Mouse (Mus musculus) G1E (cell line): ENCODE measurements around the gene Itpr3. TPM values are rescaled to one million over a fixed set of nuclear protein-coding genes. Genes with fewer than 3 reads are reported as not detected.

Source experiments
- ATAC-seq: 2 replicates; pipeline ENCODE4 v1.8.0; 2016; ENCODE audit warnings: mild to moderate bottlenecking; ENCODE audit not compliant: insufficient number of reproducible peaks, poor library complexity, low FRiP score, severe bottlenecking; ENCODE audit errors: extremely low read depth
- DNase-seq: peaks from one replicate; pipeline ENCODE4 v3.0.0; 2012; ENCODE audit warnings: low spot score
- H3K27me3 ChIP-seq: 2 replicates; pipeline ENCODE4 v1.6.1; 2012; ENCODE audit warnings: mild to moderate bottlenecking, low read length, inconsistent platforms; ENCODE audit not compliant: insufficient read depth
- H3K36me3 ChIP-seq: replicated peaks from 2 replicates; pipeline ENCODE3; 2012; ENCODE audit warnings: mild to moderate bottlenecking, inconsistent platforms
- H3K4me1 ChIP-seq: 2 replicates; pipeline ENCODE4 v1.6.1; 2012; ENCODE audit warnings: low read depth, low read length, inconsistent platforms, mixed read lengths; ENCODE audit not compliant: insufficient read depth
- H3K4me3 ChIP-seq: 2 replicates; pipeline ENCODE4 v1.5.1; 2012; ENCODE audit warnings: low read depth, mild to moderate bottlenecking, inconsistent platforms, low read length, moderate library complexity, mixed read lengths
- H3K9me3 ChIP-seq: replicated peaks from 2 replicates; pipeline ENCODE4 v1.6.1; 2012; ENCODE audit warnings: inconsistent platforms
- CTCF ChIP-seq: IDR thresholded peaks from 2 replicates; pipeline ENCODE4 v1.5.1; 2012; ENCODE audit warnings: low read depth, low read length, inconsistent platforms, mixed read lengths
- GATA1 ChIP-seq: IDR thresholded peaks from 2 replicates; pipeline ENCODE4 v1.6.1; 2012; ENCODE audit warnings: borderline replicate concordance, low read length, inconsistent platforms, mixed read lengths
- GATA2 ChIP-seq: IDR thresholded peaks from 2 replicates; pipeline ENCODE4 v1.6.1; 2012; ENCODE audit warnings: low read depth, low read length, inconsistent platforms, borderline replicate concordance
- POLR2AphosphoS5 ChIP-seq: IDR thresholded peaks from 2 replicates; pipeline ENCODE4 v1.6.1; 2012; ENCODE audit warnings: low read depth, low read length, inconsistent platforms; ENCODE audit not compliant: insufficient replicate concordance
- TAL1 ChIP-seq: conservative IDR thresholded peaks from 2 replicates; pipeline ENCODE4 v1.6.1; 2012; ENCODE audit warnings: low read depth, low read length, inconsistent platforms, mixed read lengths
- polyA plus RNA-seq: library from polyadenylated mRNA; stranded (reverse); fragments of >175 nt; gene quantifications from 2 replicates; pipeline ENCODE4 v1.2.3, GENCODE M21; 2012
- total RNA-seq, 2 experiments: library from RNA; stranded (forward) in 1 of 2; stranded (reverse) in 1 of 2; fragments of 200-1000 nt in 1 of 2; fragments of >200 nt in 1 of 2; fragmentation: Nextera tagmentation in 1 of 2; gene quantifications; 2 replicates each; pipeline ENCODE4 v1.2.3; 2014 to 2017

The Itpr3 gene
- total and polyA plus RNA-seq, 3 experiments: 3.2 to 6.9 (median 4.9) TPM

DNA sequence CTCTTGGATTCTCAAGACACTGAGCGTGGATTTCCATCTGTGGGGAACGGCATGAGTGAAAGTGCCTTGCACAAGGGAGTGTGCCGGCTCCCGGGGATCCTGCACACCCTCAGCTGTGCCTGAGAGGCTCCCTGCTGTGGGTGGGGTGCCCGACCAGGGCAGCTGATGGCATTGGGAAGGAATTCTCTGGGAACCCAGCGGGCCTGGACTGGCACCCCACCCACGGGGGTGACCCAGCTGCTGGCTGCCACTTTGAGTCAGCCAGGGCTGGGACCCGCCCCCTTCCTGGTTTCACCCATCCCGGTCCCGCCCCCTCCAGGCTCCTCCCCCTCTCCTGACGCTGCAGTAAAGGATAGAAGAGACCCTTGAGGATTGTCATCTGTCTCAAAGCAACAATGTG is 5.6 kb upstream of the Itpr3 start:
- Histone ChIP-seq H3K4me3 (peak overlapping the region; percentile 63), H3K36me3 (no peaks in the 10 kb centered on the region), H3K4me1 (peaks cover 40% of the 10 kb centered on the region), H3K27me3 (peaks cover 6% of the 10 kb centered on the region; the same call in 1 of the 2 replicates), H3K9me3 (0 out of 2 replicates have a peak, but pooled peaks cover 3% of the 10 kb centered on the region)
- DNase-seq (peak; percentile 66), ATAC-seq (no peak; the same call in 1 of the 2 replicates)
- TF ChIP-seq TAL1: no peak
- no peak for TF ChIP-seq CTCF
- no peak for TF ChIP-seq POLR2AphosphoS5
- TF ChIP-seq GATA1: no peak
- no peak for TF ChIP-seq GATA2

DNA sequence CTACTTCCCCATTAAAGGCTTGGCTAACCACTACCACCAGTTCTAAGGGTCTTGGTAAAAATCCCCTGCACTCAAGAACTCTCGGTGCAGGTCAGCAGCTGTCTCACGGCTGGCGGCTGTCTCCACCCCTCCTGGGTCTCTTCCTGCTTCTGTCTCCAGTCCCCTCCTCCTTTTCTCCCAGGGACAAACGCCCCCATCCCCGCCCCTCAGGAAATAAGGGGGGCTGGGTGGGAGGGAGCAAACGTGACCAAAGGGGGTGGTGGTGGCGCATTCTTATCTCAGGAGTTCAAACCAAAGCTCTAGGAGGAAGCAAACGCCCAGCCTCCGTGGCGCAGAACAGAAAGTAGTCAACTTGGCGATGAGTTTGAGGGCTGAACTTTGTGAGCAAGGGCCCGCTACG is 934 bp upstream of the Itpr3 start:
- Histone ChIP-seq H3K4me3 (peak overlapping the region; percentile 76; the same call in 1 of the 2 replicates), H3K36me3 (peaks cover 9% of the 10 kb centered on the region), H3K27me3 (peaks cover 23% of the 10 kb centered on the region; the same call in 1 of the 2 replicates), H3K4me1 (peaks cover 39% of the 10 kb centered on the region), H3K9me3 (no peaks in the 10 kb centered on the region)
- peak; percentile 86 for DNase-seq
- peak; percentile 76 for ATAC-seq
- TF ChIP-seq GATA2 (no peak), CTCF (no peak), POLR2AphosphoS5 (no peak)

DNA sequence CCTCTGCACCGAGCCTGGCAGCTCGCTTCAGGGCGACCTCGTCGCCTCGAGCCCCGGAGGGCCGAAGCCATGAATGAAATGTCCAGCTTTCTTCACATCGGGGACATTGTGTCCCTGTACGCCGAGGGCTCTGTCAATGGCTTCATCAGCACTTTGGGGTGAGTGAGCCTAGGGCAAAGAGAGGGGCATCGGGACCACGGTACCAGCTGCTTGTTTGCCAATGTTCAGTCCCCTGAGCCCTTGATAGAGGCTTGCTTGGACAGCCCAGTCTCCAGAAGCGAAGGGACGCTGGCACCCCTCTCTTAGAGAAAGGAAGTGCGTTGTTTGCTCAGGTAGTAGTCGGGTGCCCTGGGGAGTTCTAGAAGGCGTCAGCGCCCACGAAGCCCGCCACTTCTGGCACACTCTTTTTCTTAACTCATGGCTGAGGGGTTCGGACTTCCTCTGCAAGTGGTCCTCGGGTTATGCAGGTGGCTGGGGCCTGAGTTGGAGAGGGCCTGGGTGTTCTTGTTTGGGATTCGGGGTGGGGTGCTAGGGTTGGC is 482 bp downstream of the Itpr3 start:
- Histone ChIP-seq H3K27me3 (peaks cover 23% of the 10 kb centered on the region; the same call in 1 of the 2 replicates), H3K36me3 (peaks cover 10% of the 10 kb centered on the region), H3K9me3 (no peaks in the 10 kb centered on the region), H3K4me1 (peaks cover 27% of the 10 kb centered on the region), H3K4me3 (peak overlapping the region; percentile 76)
- ATAC-seq: no peak
- no peak for TF ChIP-seq TAL1
- TF ChIP-seq POLR2AphosphoS5: no peak
- TF ChIP-seq GATA2: no peak
- TF ChIP-seq CTCF: no peak
- TF ChIP-seq GATA1: no peak
- DNase-seq: no peak

DNA sequence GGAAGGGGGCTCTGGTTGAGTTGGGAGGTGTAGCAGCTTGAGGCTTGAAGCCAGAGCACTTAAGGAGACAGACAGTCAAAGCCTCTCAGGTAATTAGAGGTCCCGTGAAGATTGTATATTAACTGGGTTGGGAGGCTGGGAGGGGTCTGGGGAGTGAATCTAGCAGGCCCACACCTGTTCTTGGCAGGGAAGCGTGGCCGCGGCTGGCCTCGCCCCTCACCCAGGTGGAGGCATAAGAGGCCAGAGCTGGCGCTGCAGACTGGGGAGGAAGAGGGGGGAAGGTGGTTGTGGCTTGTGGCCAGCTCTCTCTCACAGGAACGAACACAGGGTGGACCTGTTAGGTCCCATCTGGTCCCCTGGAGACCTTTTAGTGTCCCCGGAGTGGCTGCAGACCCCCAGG is 3.6 kb downstream of the Itpr3 start:
- peaks cover 18% of the 10 kb centered on the region for H3K36me3 ChIP-seq
- H3K9me3 ChIP-seq: no peaks in the 10 kb centered on the region
- ATAC-seq (no peak), DNase-seq (no peak)
- peaks cover 32% of the 10 kb centered on the region for H3K4me1 ChIP-seq
- H3K4me3 ChIP-seq: no peak overlapping the region
- no peak for TF ChIP-seq CTCF
- no peak for TF ChIP-seq GATA1
- no peak for TF ChIP-seq TAL1
- TF ChIP-seq GATA2: no peak
- no peak for TF ChIP-seq POLR2AphosphoS5
- peaks cover 28% of the 10 kb centered on the region; the same call in 1 of the 2 replicates for H3K27me3 ChIP-seq

DNA sequence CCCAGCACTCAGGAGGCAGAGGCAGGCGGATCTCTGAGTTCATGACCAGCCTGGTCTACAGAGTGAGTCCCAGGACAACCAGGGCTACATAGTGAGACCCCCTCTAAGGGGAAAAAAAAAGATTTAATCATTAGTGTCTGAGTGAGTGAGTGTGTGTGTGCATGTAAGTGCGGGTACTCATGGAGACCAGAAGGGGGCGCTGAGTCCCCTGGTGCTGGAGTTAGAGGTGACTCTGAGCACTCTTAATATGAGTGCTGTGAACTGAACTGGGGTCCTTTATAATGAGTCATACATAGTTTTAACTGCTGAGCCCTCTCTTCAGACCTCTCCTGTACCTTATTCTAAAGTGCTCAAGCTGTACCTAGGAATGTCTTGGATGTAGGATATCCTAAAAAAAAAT is 4.6 kb downstream of the Itpr3 start:
- Histone ChIP-seq H3K4me1 (peaks cover 36% of the 10 kb centered on the region), H3K36me3 (peaks cover 18% of the 10 kb centered on the region), H3K9me3 (no peaks in the 10 kb centered on the region), H3K27me3 (peaks cover 28% of the 10 kb centered on the region; the same call in 1 of the 2 replicates), H3K4me3 (no peak overlapping the region)
- TF ChIP-seq CTCF: no peak
- TF ChIP-seq TAL1: no peak
- no peak for TF ChIP-seq POLR2AphosphoS5
- no peak for TF ChIP-seq GATA1
- no peak for TF ChIP-seq GATA2
- DNase-seq (no peak), ATAC-seq (no peak)

DNA sequence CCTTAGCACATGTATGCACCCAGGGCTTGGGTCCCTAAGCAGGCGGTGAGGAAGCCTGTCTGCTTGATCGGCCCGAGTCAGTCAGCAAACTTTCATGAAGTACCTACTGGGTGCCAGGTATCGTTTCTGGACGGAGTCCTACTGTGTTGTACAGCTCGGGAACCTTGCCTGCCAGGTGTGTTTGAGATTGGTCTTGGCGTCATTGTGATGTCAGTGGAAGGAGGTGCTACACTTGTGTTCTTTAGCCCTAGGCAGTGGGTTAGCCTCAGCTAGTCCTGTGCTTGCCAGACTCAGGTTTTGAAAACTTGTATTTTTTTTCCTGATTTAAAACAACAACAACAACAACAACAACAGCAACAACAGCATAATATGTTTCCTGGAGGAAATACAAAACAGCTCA is 5.6 kb downstream of the Itpr3 start:
- DNase-seq (no peak), ATAC-seq (no peak)
- no peak for TF ChIP-seq CTCF
- no peak for TF ChIP-seq POLR2AphosphoS5
- TF ChIP-seq GATA1: no peak
- no peak for TF ChIP-seq TAL1
- no peak for TF ChIP-seq GATA2
- Histone ChIP-seq H3K9me3 (no peaks in the 10 kb centered on the region), H3K4me3 (no peak overlapping the region), H3K27me3 (peaks cover 23% of the 10 kb centered on the region; the same call in 1 of the 2 replicates), H3K4me1 (peaks cover 33% of the 10 kb centered on the region), H3K36me3 (peaks cover 18% of the 10 kb centered on the region)
